Comparison of ENCODE assay signal across 7 mouse cellular contexts in the genomic region with DNA sequence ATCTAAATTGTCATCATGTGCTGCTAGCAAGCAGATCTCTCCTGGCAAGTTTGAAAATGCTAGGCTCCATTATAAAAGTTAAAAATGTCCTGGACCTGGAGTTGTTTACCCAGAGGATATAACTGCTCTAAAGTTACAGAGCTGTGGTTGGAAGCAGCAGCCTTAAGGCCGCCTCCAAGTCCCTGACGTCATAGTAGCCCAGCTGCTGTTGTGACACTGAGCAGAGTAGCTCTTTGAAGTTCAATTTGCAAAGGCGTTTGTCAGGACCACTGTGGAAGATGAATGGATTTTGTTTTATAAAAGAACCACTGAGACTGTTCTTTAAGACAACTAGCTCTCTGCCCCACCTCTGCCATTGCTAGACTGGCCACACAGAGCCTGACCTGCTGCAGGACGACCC. TPM values are rescaled to one million over a fixed set of nuclear protein-coding genes. Genes with fewer than 3 reads are reported as not detected.
A peak's percentile ranks its signal among the peaks of the same experiment; 100 is the strongest.
DNase-seq lines count a peak whose midpoint lies in the region; ATAC-seq and TF ChIP-seq lines count a peak whose summit lies in the region.

Gene 9330159F19Rik (plus strand): TSS at position 154 of the 400 bp plus-strand sequence.

- no peaks in the 10 kb centered on the region for H3K9me3 ChIP-seq in forebrain, embryonic 14.5 days (replicated peaks; ENCODE audit: control insufficient read depth, low read length)
- no peaks in the 10 kb centered on the region for H3K9me3 ChIP-seq in lung, postnatal 0 days (ENCODE audit: low read length)

- TF ChIP-seq POLR2A in small intestine, adult 2 months (IDR thresholded peaks at IDR 0.05; ENCODE audit: low read depth, low read length): no peak
- TF ChIP-seq POLR2A in thymus, adult 2 months (IDR thresholded peaks at IDR 0.05; ENCODE audit: control insufficient read depth, extremely low read depth, insufficient read depth, low read length, poor library complexity): no peak

- H3K27me3 ChIP-seq in forebrain, embryonic 14.5 days (replicated peaks; ENCODE audit: control insufficient read depth, insufficient read depth, low read length): no peaks in the 10 kb centered on the region
- H3K27me3 ChIP-seq in lung, postnatal 0 days (replicated peaks; ENCODE audit: insufficient read depth, low read length): no peaks in the 10 kb centered on the region
- no peaks in the 10 kb centered on the region for H3K27me3 ChIP-seq in small intestine, adult 2 months (ENCODE audit: control insufficient read depth, insufficient read depth, low read length)
- no peaks in the 10 kb centered on the region for H3K27me3 ChIP-seq in thymus, adult 2 months (ENCODE audit: control insufficient read depth, insufficient read depth, low read length)

- no peak for TF ChIP-seq CTCF in lung, postnatal 0 days (IDR thresholded peaks at IDR 0.05)
- no peak for TF ChIP-seq CTCF in small intestine, adult 2 months (IDR thresholded peaks at IDR 0.05; ENCODE audit: extremely low read depth, insufficient read length, insufficient replicate concordance, low read depth, low read length)
- no peak for TF ChIP-seq CTCF in thymus, adult 2 months (IDR thresholded peaks at IDR 0.05; ENCODE audit: borderline replicate concordance, control insufficient read depth, extremely low read depth, insufficient read depth, low read length, poor library complexity)

- TF ChIP-seq EP300 in lung, postnatal 0 days (IDR thresholded peaks at IDR 0.05): no peak

- peak; percentile 84 for ATAC-seq in forebrain, embryonic 14.5 days
- ATAC-seq in lung, postnatal 0 days: peak; percentile 65; the same call in 1 of the 2 replicates

- no peak within 1 kb of the TSS for H3K4me2 ChIP-seq in forebrain, embryonic 14.5 days (ENCODE audit: low read length)
- no peak within 1 kb of the TSS for H3K4me2 ChIP-seq in lung, postnatal 0 days (replicated peaks; ENCODE audit: low read depth, low read length)

- 0 out of 2 replicates have a peak, but pooled peaks cover 17% of the 10 kb centered on the region for H3K36me3 ChIP-seq in forebrain, embryonic 14.5 days (ENCODE audit: control insufficient read depth, insufficient read depth, low read length)
- H3K36me3 ChIP-seq in lung, postnatal 0 days (ENCODE audit: insufficient read depth, low read length): no peaks in the 10 kb centered on the region
- no peaks in the 10 kb centered on the region for H3K36me3 ChIP-seq in small intestine, adult 2 months (ENCODE audit: control insufficient read depth, insufficient read depth, low read length)
- no peaks in the 10 kb centered on the region for H3K36me3 ChIP-seq in thymus, adult 2 months (ENCODE audit: control insufficient read depth, insufficient read depth, low read length)

- H3K4me1 ChIP-seq in forebrain, embryonic 14.5 days (ENCODE audit: control insufficient read depth, insufficient read depth, low read length): peaks cover 6% of the 10 kb centered on the region; the same call in 1 of the 2 replicates
- no peaks in the 10 kb centered on the region for H3K4me1 ChIP-seq in lung, postnatal 0 days (ENCODE audit: insufficient read depth, low read depth, low read length)
- no peaks in the 10 kb centered on the region for H3K4me1 ChIP-seq in small intestine, adult 2 months (ENCODE audit: control insufficient read depth, insufficient read depth, insufficient read length, low read length)
- H3K4me1 ChIP-seq in thymus, adult 2 months (replicated peaks; ENCODE audit: control insufficient read depth, insufficient read depth, low read length): no peaks in the 10 kb centered on the region

- H3K9ac ChIP-seq in forebrain, embryonic 14.5 days (ENCODE audit: low read length): no peak within 1 kb of the TSS
- H3K9ac ChIP-seq in lung, postnatal 0 days (replicated peaks; ENCODE audit: low read depth): no peak within 1 kb of the TSS

- DNase-seq in urinary bladder, postnatal 25 days (ENCODE audit: low spot score): peak; percentile 6
- no peak for DNase-seq in urinary bladder, postnatal 10 days (ENCODE audit: low spot score)
- DNase-seq in forebrain, embryonic 14.5 days (ENCODE audit: low spot score): peak; percentile 78
- DNase-seq in layer of hippocampus, adult 18-20 months (ENCODE audit: low spot score in 2 of 2): peak in 1 of 2 experiments; percentile 68
- DNase-seq in lung, postnatal 0 days (ENCODE audit: low spot score): peak; percentile 38
- no peak for DNase-seq in thymus, adult 2 months

- WGBS in forebrain, embryonic 14.5 days: 2% methylated on average over 4 of the region's 4 CpGs
- WGBS in lung, postnatal 0 days: 9% methylated on average over 4 of the region's 4 CpGs
- WGBS in small intestine, adult 2 months: 13% methylated on average over 4 of the region's 4 CpGs
- 25% methylated on average over 4 of the region's 4 CpGs for WGBS in thymus, adult 2 months

- H3K27ac ChIP-seq in forebrain, embryonic 14.5 days (ENCODE audit: low read depth, low read length): peak within 1 kb of the TSS; percentile 52; the same call in 1 of the 2 replicates
- H3K27ac ChIP-seq in lung, postnatal 0 days (ENCODE audit: low read length): no peak within 1 kb of the TSS
- no peak within 1 kb of the TSS for H3K27ac ChIP-seq in small intestine, adult 2 months (ENCODE audit: insufficient read depth, low read depth, low read length)
- H3K27ac ChIP-seq in thymus, adult 2 months (ENCODE audit: control insufficient read depth, insufficient read depth, low read length): no peak within 1 kb of the TSS

- no peak within 1 kb of the TSS for H3K4me3 ChIP-seq in forebrain, embryonic 14.5 days (ENCODE audit: low read depth, low read length)
- no peak within 1 kb of the TSS for H3K4me3 ChIP-seq in lung, postnatal 0 days (ENCODE audit: low read depth, low read length)
- peak within 1 kb of the TSS; percentile 30; the same call in 1 of the 2 replicates for H3K4me3 ChIP-seq in small intestine, adult 2 months (ENCODE audit: low read depth, low read length)
- H3K4me3 ChIP-seq in thymus, adult 2 months (ENCODE audit: control insufficient read depth, insufficient read depth, low read length): no peak within 1 kb of the TSS

RNA-seq across cellular contexts. Expression of gene 9330159F19Rik, which starts in this region (rescaled TPM):
- polyA plus RNA-seq in forebrain, embryonic 14.5 days (2014; fragmentation: Nextera tagmentation; extraction: Ambion mirVana): 27.7 and 37.4 TPM in 2 replicates
- 10 to 100 TPM; 74.7 to 82.7 TPM for total RNA-seq in layer of hippocampus, adult 18-20 months (2021)
- polyA plus RNA-seq in lung, postnatal 0 days (2015; fragmentation: Nextera tagmentation; extraction: Ambion mirVana): 0.14 TPM in 1 of 2 replicates, not detected in the other
- polyA plus RNA-seq in small intestine, adult 2 months (2012; rRNA removed): 0.01 TPM in 1 of 2 replicates, not detected in the other
- 0.05 and 0.08 TPM in 2 replicates for polyA plus RNA-seq in thymus, adult 2 months (2012; rRNA removed)

Comparison
In these comparisons a context has a peak if more than half of its experiments do, and no peak if none do; other contexts are left out.
1. RNA of gene 9330159F19Rik (polyA plus RNA-seq): 27.7 to 37.4 TPM in forebrain, embryonic 14.5 days; 0.14 TPM in lung, postnatal 0 days, 0.05 to 0.08 TPM in thymus, adult 2 months and 0.01 TPM in small intestine, adult 2 months; every median in the first group is over 10 times any median in the second.
2. DNase-seq: peak in urinary bladder, postnatal 25 days (single experiment) and forebrain, embryonic 14.5 days (single experiment); none in urinary bladder, postnatal 10 days (single experiment) and thymus, adult 2 months (single experiment).
3. Peak in DNase-seq and ATAC-seq in lung, postnatal 0 days; RNA of the gene not detected or under 1 TPM.